Mouse (Mus musculus) G1E-ER4 (cell line): ENCODE measurements around the gene Efcc1. TPM values are rescaled to one million over a fixed set of nuclear protein-coding genes. Genes with fewer than 3 reads are reported as not detected.

Experiments used
- GATA1 ChIP-seq: IDR thresholded peaks from one replicate; pipeline ENCODE4 v1.8.0; 2012; ENCODE audit warnings: low read length, inconsistent platforms
- polyA plus RNA-seq: library from polyadenylated mRNA; stranded (reverse); fragments of >175 nt; gene quantifications from 2 replicates; pipeline ENCODE4 v1.2.3, GENCODE M21; 2012

Gene Efcc1
- polyA plus RNA-seq, 1 experiment, result 0.02 TPM

GRCm38 (mm10) chr6:87805448-87805847 is 74.8 kb downstream of the Efcc1 start:
- TF ChIP-seq GATA1, result no peak

Other genes starting within 250 kb of the Efcc1 start
- 0.09 and 0.21 TPM in 2 replicates for gene Arhgap25, start 197.6 kb upstream of the Efcc1 start, polyA plus RNA-seq
- gene Prokr1, start 140.1 kb upstream of the Efcc1 start, polyA plus RNA-seq, result 0.15 and 0.16 TPM in 2 replicates
- gene Aplf, start 58.7 kb upstream of the Efcc1 start, polyA plus RNA-seq, result 13.9 and 15.1 TPM in 2 replicates
- 0.50 and 0.90 TPM in 2 replicates for gene Gp9, start 47.2 kb downstream of the Efcc1 start, polyA plus RNA-seq
- gene Rab43, start 81.3 kb downstream of the Efcc1 start, polyA plus RNA-seq, result 16.4 and 40.9 TPM in 2 replicates
- 11.0 and 20.9 TPM in 2 replicates for gene Gm45140, start 104.9 kb downstream of the Efcc1 start, polyA plus RNA-seq
- 39.8 and 51.1 TPM in 2 replicates for gene Isy1, start 107.9 kb downstream of the Efcc1 start, polyA plus RNA-seq
- 136 and 182 TPM in 2 replicates for gene Cnbp, start 120.2 kb downstream of the Efcc1 start, polyA plus RNA-seq
- gene Copg1, start 156.9 kb downstream of the Efcc1 start, polyA plus RNA-seq, result 24.3 and 50.8 TPM in 2 replicates
- gene Hmces, start 183.1 kb downstream of the Efcc1 start, polyA plus RNA-seq, result 21.1 and 28.9 TPM in 2 replicates